Mouse (Mus musculus) liver, postnatal 0 days (tissue): ENCODE data around the gene Ift27.

Source experiments
- CTCF ChIP-seq: sonication (generic); IDR thresholded peaks from 2 replicates; pipeline ENCODE4 v1.5.1; 2016; ENCODE audit warnings: antibody characterized with exemption, low read depth
- EP300 ChIP-seq: IDR thresholded peaks from 2 replicates; pipeline ENCODE4 v1.6.1; 2016; ENCODE audit warnings: antibody characterized with exemption, low read depth, mild to moderate bottlenecking

- no peak for TF ChIP-seq CTCF
- no peak for TF ChIP-seq EP300
Observed at GRCm38 (mm10) chr15:78206312-78206711, 32.4 kb upstream of the Ift27 start, which contains the start of gene Pvalb.
